Mouse (Mus musculus) MEL (cell line): ENCODE results near the gene Grin3b. TPM values are rescaled to one million over a fixed set of nuclear protein-coding genes. Genes with fewer than 3 reads are reported as not detected.

ENCODE experiments used
- DNase-seq: peaks from one replicate; pipeline ENCODE4 v3.0.0; 2011; ENCODE audit warnings: low read depth, low spot score
- H3K27ac ChIP-seq: 2 replicates; pipeline ENCODE4 v1.5.1; 2012; ENCODE audit warnings: low read depth, mild to moderate bottlenecking, control low read depth, low read length, moderate library complexity; ENCODE audit not compliant: control insufficient read depth
- H3K27me3 ChIP-seq, 2 experiments: fragments of 150-350 bp in 1 of 2; sonication (generic) in 1 of 2; 2 replicates each; pipeline ENCODE4 v1.6.1; 2012; ENCODE audit warnings: low read length in 2 of 2, mild to moderate bottlenecking in 2 of 2, improper control_type of control experiment in 1 of 2, moderate library complexity in 1 of 2; ENCODE audit not compliant: insufficient read depth in 2 of 2, control insufficient read depth in 1 of 2
- H3K36me3 ChIP-seq, 2 experiments: 2 replicates each; pipeline ENCODE4 v1.6.1; 2012 to 2014; ENCODE audit warnings: low read length in 2 of 2, improper control_type of control experiment in 1 of 2, inconsistent platforms in 1 of 2, mild to moderate bottlenecking in 1 of 2; ENCODE audit not compliant: insufficient read depth in 2 of 2, control insufficient read depth in 1 of 2
- H3K4me1 ChIP-seq, 2 experiments: fragments of 150-350 bp in 1 of 2; sonication (generic) in 1 of 2; 2 replicates each; pipeline ENCODE4 v1.6.1; 2012; ENCODE audit warnings: low read length in 2 of 2, improper control_type of control experiment in 1 of 2, mild to moderate bottlenecking in 1 of 2; ENCODE audit not compliant: insufficient read depth in 2 of 2, control insufficient read depth in 1 of 2
- H3K4me3 ChIP-seq, 2 experiments: fragments of 150-350 bp in 1 of 2; sonication (generic) in 1 of 2; 2 replicates each; pipeline ENCODE4 v1.5.1; 2012; ENCODE audit warnings: low read depth in 2 of 2, low read length in 2 of 2, mild to moderate bottlenecking in 2 of 2, moderate library complexity in 2 of 2, control low read depth in 1 of 2, improper control_type of control experiment in 1 of 2; ENCODE audit not compliant: control insufficient read depth in 1 of 2, insufficient read depth in 1 of 2
- H3K79me2 ChIP-seq: 2 replicates; pipeline ENCODE4 v1.6.1; 2012; ENCODE audit warnings: mild to moderate bottlenecking, low read length, moderate library complexity; ENCODE audit not compliant: control insufficient read depth, poor library complexity, insufficient read depth
- H3K9ac ChIP-seq: 2 replicates; pipeline ENCODE4 v1.6.1; 2012; ENCODE audit warnings: low read depth, mild to moderate bottlenecking, control low read depth, low read length, moderate library complexity; ENCODE audit not compliant: control insufficient read depth, poor library complexity, severe bottlenecking
- H3K9me3 ChIP-seq: fragments of 150-350 bp; sonication (generic); replicated peaks from 2 replicates; pipeline ENCODE4 v1.6.1; 2012; ENCODE audit warnings: mild to moderate bottlenecking, low read length, improper control_type of control experiment, moderate library complexity; ENCODE audit not compliant: insufficient read depth
- CTCF ChIP-seq, 3 experiments: IDR thresholded peaks in 2 of 3; conservative IDR thresholded peaks in 1 of 3; 2 replicates each; pipeline ENCODE4 v1.5.1; 2011 to 2012; ENCODE audit warnings: low read length in 3 of 3, low read depth in 2 of 3, mild to moderate bottlenecking in 2 of 3, improper control_type of control experiment in 1 of 3, inconsistent platforms in 1 of 3, mixed read lengths in 1 of 3, moderate library complexity in 1 of 3; ENCODE audit not compliant: control insufficient read depth in 1 of 3, insufficient read depth in 1 of 3, poor library complexity in 1 of 3, severe bottlenecking in 1 of 3
- GATA1 ChIP-seq: IDR thresholded peaks from 2 replicates; pipeline ENCODE4 v1.6.1; 2011; ENCODE audit warnings: low read depth, low read length, improper control_type of control experiment
- HCFC1 ChIP-seq: IDR thresholded peaks from 2 replicates; pipeline ENCODE4 v1.6.1; 2012; ENCODE audit warnings: low read depth, mild to moderate bottlenecking, inconsistent platforms, low read length, improper control_type of control experiment, moderate library complexity
- JUND ChIP-seq: IDR thresholded peaks from 2 replicates; pipeline ENCODE4 v1.6.1; 2011; ENCODE audit warnings: low read depth, mild to moderate bottlenecking, improper control_type of control experiment, low read length
- MAFK ChIP-seq: IDR thresholded peaks from 2 replicates; pipeline ENCODE4 v1.6.1; 2011; ENCODE audit warnings: low read depth, mild to moderate bottlenecking, low read length, improper control_type of control experiment, borderline replicate concordance
- MAZ ChIP-seq: IDR thresholded peaks from 2 replicates; pipeline ENCODE4 v1.6.1; 2012; ENCODE audit warnings: low read depth, mild to moderate bottlenecking, inconsistent platforms, low read length, improper control_type of control experiment
- MXI1 ChIP-seq: IDR thresholded peaks from 2 replicates; pipeline ENCODE4 v1.6.1; 2011; ENCODE audit warnings: mild to moderate bottlenecking, low read depth, low read length, improper control_type of control experiment
- MYC ChIP-seq: IDR thresholded peaks from 2 replicates; pipeline ENCODE4 v1.6.1; 2011; ENCODE audit warnings: low read depth, mild to moderate bottlenecking, low read length, improper control_type of control experiment, moderate library complexity
- POLR2AphosphoS5 ChIP-seq: IDR thresholded peaks from 2 replicates; pipeline ENCODE4 v1.6.1; 2012; ENCODE audit warnings: low read depth, borderline replicate concordance, mild to moderate bottlenecking, inconsistent platforms, low read length, moderate library complexity, mixed read lengths
- RCOR1 ChIP-seq: IDR thresholded peaks from 2 replicates; pipeline ENCODE4 v1.6.1; 2012; ENCODE audit warnings: low read depth, mild to moderate bottlenecking, inconsistent platforms, low read length, improper control_type of control experiment
- UBTF ChIP-seq: IDR thresholded peaks from 2 replicates; pipeline ENCODE4 v1.6.1; 2012; ENCODE audit warnings: low read depth, mild to moderate bottlenecking, inconsistent platforms, low read length, improper control_type of control experiment, moderate library complexity, borderline replicate concordance; ENCODE audit not compliant: insufficient read depth
- USF1 ChIP-seq: IDR thresholded peaks from 2 replicates; pipeline ENCODE4 v1.6.1; 2014; ENCODE audit warnings: low read depth, mild to moderate bottlenecking, inconsistent platforms, low read length, improper control_type of control experiment, moderate library complexity
- USF2 ChIP-seq, 2 experiments: IDR thresholded peaks; 2 replicates each; pipeline ENCODE4 v1.6.1; 2011 to 2012; ENCODE audit warnings: improper control_type of control experiment in 2 of 2, low read length in 2 of 2, borderline replicate concordance in 1 of 2, inconsistent platforms in 1 of 2, low read depth in 1 of 2, mild to moderate bottlenecking in 1 of 2; ENCODE audit not compliant: insufficient read depth in 1 of 2
- ZC3H11A ChIP-seq: IDR thresholded peaks from 2 replicates; pipeline ENCODE4 v1.6.1; 2012; ENCODE audit warnings: low read depth, mild to moderate bottlenecking, inconsistent platforms, low read length, improper control_type of control experiment
- ZKSCAN1 ChIP-seq: IDR thresholded peaks from 2 replicates; pipeline ENCODE4 v1.6.1; 2012; ENCODE audit warnings: low read depth, mild to moderate bottlenecking, inconsistent platforms, low read length, improper control_type of control experiment, moderate library complexity
- ZMIZ1 ChIP-seq: IDR thresholded peaks from 2 replicates; pipeline ENCODE4 v1.6.1; 2012; ENCODE audit warnings: low read depth, mild to moderate bottlenecking, inconsistent platforms, low read length, improper control_type of control experiment, moderate library complexity
- polyA plus RNA-seq, 2 experiments: library from polyadenylated mRNA; stranded (reverse) in 1 of 2; unstranded in 1 of 2; fragments of >175 nt in 1 of 2; fragments of >200 nt in 1 of 2; gene quantifications; 2 replicates each; pipeline versions ENCODE4 v1.2.1 to v1.2.4; 2012; ENCODE audit warnings: low replicate concordance in 2 of 2, low read depth in 1 of 2; ENCODE audit not compliant: insufficient read length in 2 of 2, insufficient read depth in 1 of 2, missing spikeins in 1 of 2
- total RNA-seq: library from RNA; depleted of rRNA; stranded (reverse); fragments of 300-350 nt; gene quantifications from 2 replicates; pipeline ENCODE4 v1.2.3, GENCODE M21; 2012; rRNA removed

Grin3b gene
- total RNA-seq (0.16 and 0.42 TPM in 2 replicates), polyA plus RNA-seq (1 to 10 TPM in 1 of 2 experiments, not detected in 1; 1.1 TPM)

DNA sequence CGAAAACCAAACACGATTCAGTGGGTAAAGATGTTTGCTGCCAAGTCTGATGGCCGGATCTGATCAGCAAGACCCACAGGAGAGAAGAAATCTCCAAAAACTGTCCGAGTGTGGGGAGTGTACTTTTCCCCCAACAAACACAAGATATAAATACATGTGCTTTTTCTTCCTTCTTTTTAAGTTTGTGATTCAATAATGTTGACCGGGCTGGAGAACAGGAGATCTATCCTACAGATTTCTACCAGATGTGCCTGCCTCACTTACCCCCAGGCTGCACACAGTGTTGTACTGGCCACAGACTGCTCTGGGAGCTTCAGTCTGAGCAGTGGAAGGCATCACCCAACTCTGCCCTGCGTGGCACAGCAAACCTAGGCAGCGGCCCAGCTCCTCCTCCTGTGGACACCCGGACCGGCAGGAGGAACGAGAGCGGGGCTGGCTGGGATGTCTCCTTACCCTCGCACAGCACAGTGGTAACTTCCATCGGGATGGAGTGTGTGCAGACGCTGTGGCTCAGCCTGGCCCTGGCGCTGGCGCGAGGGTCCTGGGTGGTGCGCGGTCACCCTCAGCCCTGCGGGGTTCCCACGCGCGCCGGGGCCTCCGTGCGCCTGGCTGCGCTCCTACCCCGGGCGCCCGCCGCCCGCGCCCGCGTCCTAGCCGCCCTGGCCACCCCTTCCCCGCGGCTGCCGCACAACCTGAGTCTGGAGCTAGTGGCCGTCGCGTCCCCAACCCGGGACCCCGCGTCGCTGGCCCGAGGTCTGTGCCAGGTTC, at the start of gene Grin3b:
Grin3b (plus strand) TSS at position 301 of the 768 bp plus-strand sequence.
- TF ChIP-seq ZC3H11A = no peak
- TF ChIP-seq ZKSCAN1 = no peak
- TF ChIP-seq CTCF (IDR thresholded peaks at IDR 0.05 in 2 of 3, conservative IDR thresholded peaks at IDR 0.05 in 1 of 3; ENCODE audit: control insufficient read depth in 1 of 3, insufficient read depth in 1 of 3, low read depth in 2 of 3, low read length in 3 of 3, poor library complexity in 1 of 3, severe bottlenecking in 1 of 3) = no peak
- TF ChIP-seq MYC = no peak
- TF ChIP-seq USF2 (IDR thresholded peaks at IDR 0.05; ENCODE audit: borderline replicate concordance in 1 of 2, insufficient read depth in 1 of 2, low read depth in 1 of 2, low read length in 2 of 2) = no peak
- no peak for TF ChIP-seq ZMIZ1
- TF ChIP-seq MAZ = no peak
- no peak for TF ChIP-seq POLR2AphosphoS5
- no peak for TF ChIP-seq MXI1
- no peak for TF ChIP-seq UBTF
- TF ChIP-seq RCOR1 = no peak
- TF ChIP-seq GATA1 = no peak
- TF ChIP-seq HCFC1 = no peak
- no peak for TF ChIP-seq JUND
- H3K27ac ChIP-seq = no peak within 1 kb of the TSS
- no peaks in the 10 kb centered on the region for H3K79me2 ChIP-seq
- no peak within 1 kb of the TSS for H3K9ac ChIP-seq
- no peak for DNase-seq
- H3K27me3 ChIP-seq = no peaks in the 10 kb centered on the region
- no peaks in the 10 kb centered on the region for H3K4me1 ChIP-seq
- no peaks in the 10 kb centered on the region; a peak in 1 of 4 replicates for H3K36me3 ChIP-seq
- no peak within 1 kb of the TSS for H3K4me3 ChIP-seq
- no peaks in the 10 kb centered on the region for H3K9me3 ChIP-seq

GRCm38 (mm10) chr10:79920958-79921535, 49.5 kb upstream of the Grin3b start, which contains the start of gene R3hdm4:
R3hdm4 (minus strand) TSS chr10:79921208.
- H3K27me3 ChIP-seq = no peaks in the 10 kb centered on the region
- peaks cover 14% of the 10 kb centered on the region for H3K79me2 ChIP-seq
- DNase-seq = no peak
- no peak within 1 kb of the TSS for H3K4me3 ChIP-seq
- H3K27ac ChIP-seq = no peak within 1 kb of the TSS
- H3K4me1 ChIP-seq = peaks cover 5 to 6% of the 10 kb centered on the region in 2 experiments
- no peaks in the 10 kb centered on the region for H3K9me3 ChIP-seq
- no peak for TF ChIP-seq USF1
- no peak for TF ChIP-seq JUND
- TF ChIP-seq MAFK = no peak
- no peaks in the 10 kb centered on the region; a peak in 2 of 4 replicates for H3K36me3 ChIP-seq
- no peak within 1 kb of the TSS for H3K9ac ChIP-seq
